17 mouse cellular contexts compared by ENCODE assay signal in genomic region chr11:6587249-6587940, GRCm38 (mm10). TPM values are rescaled to one million over a fixed set of nuclear protein-coding genes. Genes with fewer than 3 reads are reported as not detected.
DNase-seq lines count a peak whose midpoint lies in the region; ATAC-seq and TF ChIP-seq lines count a peak whose summit lies in the region.
"Had no signal": no experiment of that assay in that cellular context is flagged by ENCODE, and none has a peak within 500 bp of the region (broad histone marks: within the 10 kb centered on the region; RNA-seq: fewer than 3 reads in every experiment).

No protein-coding gene starts in this region.

- intact Hi-C loops in heart, postnatal 36 days (cut with DNase I) = loop anchor here (5.0 kb wide), 1 partner anchor 35 kb away; no protein-coding TSS in a partner anchor

- H3K9me3 ChIP-seq in heart, embryonic 16.5 days (replicated peaks; ENCODE audit: control insufficient read depth, low read length) = no peaks in the 10 kb centered on the region
- no peaks in the 10 kb centered on the region for H3K9me3 ChIP-seq in intestine, embryonic 15.5 days
- H3K9me3 ChIP-seq: embryonic facial prominence, embryonic 10.5 days; forebrain, embryonic 15.5 days; hindbrain, embryonic 10.5 days; midbrain, embryonic 15.5 days had no signal

- H3K4me1 ChIP-seq in heart, embryonic 16.5 days (ENCODE audit: control insufficient read depth, insufficient read depth, low read length) = peaks cover 15% of the 10 kb centered on the region
- no peaks in the 10 kb centered on the region for H3K4me1 ChIP-seq in intestine, embryonic 15.5 days (replicated peaks)
- no peaks in the 10 kb centered on the region for H3K4me1 ChIP-seq in kidney, adult 2 months (ENCODE audit: control insufficient read depth, insufficient read depth, low read length)
- H3K4me1 ChIP-seq: embryonic facial prominence, embryonic 10.5 days; forebrain, embryonic 15.5 days; hindbrain, embryonic 10.5 days; midbrain, embryonic 15.5 days had no signal

- DNase-seq in heart, postnatal 36 days = no peak
- peak; percentile 64 for DNase-seq in 3T3-L1 (ENCODE audit: low read depth, low spot score)
- peak; percentile 75 for DNase-seq in cerebellum, adult 11 months
- no peak for DNase-seq in urinary bladder, postnatal 10 days (ENCODE audit: low spot score)
- DNase-seq in ovary, adult 18-20 months (ENCODE audit: low spot score) = no peak
- no peak for DNase-seq in kidney, adult 2 months
- DNase-seq: lung, postnatal 10 days; right cerebral cortex, postnatal 25 days had no signal

- 68% methylated on average over 7 of the region's 7 CpGs for whole genome bisulfite sequencing in heart, embryonic 16.5 days
- 83% methylated on average over 7 of the region's 7 CpGs for WGBS in intestine, embryonic 15.5 days
- WGBS in kidney, adult 2 months = 92% methylated on average over 7 of the region's 7 CpGs

- H3K27me3 ChIP-seq in heart, embryonic 16.5 days (ENCODE audit: control insufficient read depth, insufficient read depth, low read length) = no peaks in the 10 kb centered on the region
- no peaks in the 10 kb centered on the region for H3K27me3 ChIP-seq in intestine, embryonic 15.5 days (replicated peaks)
- H3K27me3 ChIP-seq in kidney, adult 2 months (replicated peaks; ENCODE audit: control insufficient read depth, insufficient read depth, low read length) = no peaks in the 10 kb centered on the region
- H3K27me3 ChIP-seq: forebrain, embryonic 15.5 days; midbrain, embryonic 15.5 days had no signal

- H3K4me2 ChIP-seq in heart, embryonic 16.5 days (ENCODE audit: low read depth, low read length) = no peak overlapping the region
- H3K4me2 ChIP-seq in intestine, embryonic 15.5 days (replicated peaks) = no peak overlapping the region
- H3K4me2 ChIP-seq: forebrain, embryonic 15.5 days; midbrain, embryonic 15.5 days had no signal

- H3K27ac ChIP-seq in heart, embryonic 16.5 days (ENCODE audit: low read length) = 0 out of 2 replicates have a peak overlapping the region, but pooled peaks have one; percentile 32
- peak overlapping the region; percentile 44; the same call in 1 of the 2 replicates for H3K27ac ChIP-seq in intestine, embryonic 15.5 days
- H3K27ac ChIP-seq in kidney, adult 2 months (ENCODE audit: insufficient read depth, low read depth, low read length) = no peak overlapping the region
- H3K27ac ChIP-seq: embryonic facial prominence, embryonic 10.5 days; forebrain, embryonic 15.5 days; hindbrain, embryonic 10.5 days; midbrain, embryonic 15.5 days had no signal

- H3K4me3 ChIP-seq in heart, embryonic 16.5 days (ENCODE audit: low read length) = no peak overlapping the region
- no peak overlapping the region for H3K4me3 ChIP-seq in intestine, embryonic 15.5 days (replicated peaks)
- no peak overlapping the region for H3K4me3 ChIP-seq in kidney, adult 2 months (ENCODE audit: insufficient read depth, low read depth, low read length)
- H3K4me3 ChIP-seq: embryonic facial prominence, embryonic 10.5 days; forebrain, embryonic 15.5 days; hindbrain, embryonic 10.5 days; midbrain, embryonic 15.5 days had no signal

- H3K36me3 ChIP-seq in heart, embryonic 16.5 days (ENCODE audit: control insufficient read depth, insufficient read depth) = peaks cover 20% of the 10 kb centered on the region
- H3K36me3 ChIP-seq in intestine, embryonic 15.5 days = peaks cover 26% of the 10 kb centered on the region; the same call in 1 of the 2 replicates
- H3K36me3 ChIP-seq in kidney, adult 2 months (ENCODE audit: control insufficient read depth, insufficient read depth, low read length) = no peaks in the 10 kb centered on the region
- H3K36me3 ChIP-seq: midbrain, embryonic 15.5 days had no signal

- ATAC-seq in heart, embryonic 16.5 days (replicated peaks; ENCODE audit: extremely low read depth, insufficient read depth, low FRiP score) = no peak
- ATAC-seq in intestine, embryonic 15.5 days = peak; percentile 32
- ATAC-seq: forebrain, embryonic 15.5 days; midbrain, embryonic 15.5 days had no signal

- TF ChIP-seq POLR2A in kidney, adult 2 months (IDR thresholded peaks at IDR 0.05; ENCODE audit: low read depth, low read length) = no peak

- TF ChIP-seq CTCF in kidney, adult 2 months (conservative IDR thresholded peaks at IDR 0.05; ENCODE audit: insufficient read depth, insufficient read length, low read depth, low read length) = no peak

- no peak overlapping the region for H3K9ac ChIP-seq in heart, embryonic 16.5 days (ENCODE audit: low read length)
- no peak overlapping the region for H3K9ac ChIP-seq in intestine, embryonic 15.5 days
- H3K9ac ChIP-seq: forebrain, embryonic 15.5 days; midbrain, embryonic 15.5 days had no signal

RNA-seq across cellular contexts. Expression of gene Nacad, which starts 18.5 kb away (rescaled TPM):
- polyA plus RNA-seq in heart, embryonic 16.5 days (2015; fragmentation: Nextera tagmentation; extraction: Ambion mirVana) = 1.0 and 1.1 TPM in 2 replicates
- total RNA-seq in heart, postnatal 36 days (2021) = 1 to 10 TPM in 1 of 2 experiments, under 1 TPM in 1; 0.92 to 1.0 TPM
- polyA plus RNA-seq in intestine, embryonic 15.5 days (2015; fragmentation: Nextera tagmentation; extraction: Ambion mirVana) = 6.2 and 6.3 TPM in 2 replicates
- polyA plus RNA-seq in kidney, adult 2 months (2012; rRNA removed) = 2.2 and 2.7 TPM in 2 replicates

RNA-seq across cellular contexts. Expression of gene Tbrg4, which starts 38.5 kb away (rescaled TPM):
- 49.8 and 51.0 TPM in 2 replicates for polyA plus RNA-seq in heart, embryonic 16.5 days (2015; fragmentation: Nextera tagmentation; extraction: Ambion mirVana)
- 10 to 100 TPM; 93.4 to 98.4 TPM for total RNA-seq in heart, postnatal 36 days (2021)
- 56.3 and 57.6 TPM in 2 replicates for polyA plus RNA-seq in intestine, embryonic 15.5 days (2015; fragmentation: Nextera tagmentation; extraction: Ambion mirVana)
- polyA plus RNA-seq in kidney, adult 2 months (2012; rRNA removed) = 73.9 and 85.3 TPM in 2 replicates

RNA-seq across cellular contexts. Expression of gene Ccm2, which starts 40.7 kb away (rescaled TPM):
- polyA plus RNA-seq in heart, embryonic 16.5 days (2015; fragmentation: Nextera tagmentation; extraction: Ambion mirVana) = 58.7 TPM in 2 replicates
- 10 to 100 TPM; 24.1 to 30.2 TPM for total RNA-seq in heart, postnatal 36 days (2021)
- 73.8 and 76.9 TPM in 2 replicates for polyA plus RNA-seq in intestine, embryonic 15.5 days (2015; fragmentation: Nextera tagmentation; extraction: Ambion mirVana)
- 56.1 and 60.8 TPM in 2 replicates for polyA plus RNA-seq in kidney, adult 2 months (2012; rRNA removed)

RNA-seq across cellular contexts. Expression of gene Wap, which starts 51.0 kb away (rescaled TPM):
- polyA plus RNA-seq in heart, embryonic 16.5 days (2015; fragmentation: Nextera tagmentation; extraction: Ambion mirVana) = not detected in 2 replicates
- not detected for total RNA-seq in heart, postnatal 36 days (2021)
- not detected in 2 replicates for polyA plus RNA-seq in intestine, embryonic 15.5 days (2015; fragmentation: Nextera tagmentation; extraction: Ambion mirVana)
- not detected in 2 replicates for polyA plus RNA-seq in kidney, adult 2 months (2012; rRNA removed)
- total RNA-seq: gastrocnemius, postnatal 4 days; left cerebral cortex, postnatal 25 days; neutrophil, adult 5-6 weeks had no signal
- polyA plus RNA-seq: embryonic facial prominence, embryonic 10.5 days; forebrain, embryonic 15.5 days; hindbrain, embryonic 10.5 days; midbrain, embryonic 15.5 days had no signal

Comparison
In these comparisons a context has a peak if more than half of its experiments do, and no peak if none do; other contexts are left out.
1. DNase-seq: peak in 3T3-L1 (single experiment) and cerebellum, adult 11 months (single experiment); none in heart, postnatal 36 days (0 of 2), urinary bladder, postnatal 10 days (single experiment), ovary, adult 18-20 months (single experiment) and kidney, adult 2 months (single experiment).